Mouse (Mus musculus) brain, embryonic 14.5 days (tissue): Measurements from ENCODE around the gene Micall1.

ENCODE experiments used
- CTCF ChIP-seq: fragments of 200-500 bp; IDR thresholded peaks from 2 replicates; pipeline ENCODE4 v1.5.1; 2012; ENCODE audit warnings: inconsistent platforms, mild to moderate bottlenecking, moderate library complexity, borderline replicate concordance; ENCODE audit not compliant: insufficient read depth, insufficient read length; ENCODE audit errors: extremely low read depth
- POLR2A ChIP-seq: fragments of 200-500 bp; IDR thresholded peaks from 2 replicates; pipeline ENCODE4 v1.6.1; 2012; ENCODE audit warnings: mild to moderate bottlenecking, inconsistent platforms, borderline replicate concordance; ENCODE audit not compliant: poor library complexity, insufficient read depth, insufficient read length, severe bottlenecking; ENCODE audit errors: extremely low read depth

DNA sequence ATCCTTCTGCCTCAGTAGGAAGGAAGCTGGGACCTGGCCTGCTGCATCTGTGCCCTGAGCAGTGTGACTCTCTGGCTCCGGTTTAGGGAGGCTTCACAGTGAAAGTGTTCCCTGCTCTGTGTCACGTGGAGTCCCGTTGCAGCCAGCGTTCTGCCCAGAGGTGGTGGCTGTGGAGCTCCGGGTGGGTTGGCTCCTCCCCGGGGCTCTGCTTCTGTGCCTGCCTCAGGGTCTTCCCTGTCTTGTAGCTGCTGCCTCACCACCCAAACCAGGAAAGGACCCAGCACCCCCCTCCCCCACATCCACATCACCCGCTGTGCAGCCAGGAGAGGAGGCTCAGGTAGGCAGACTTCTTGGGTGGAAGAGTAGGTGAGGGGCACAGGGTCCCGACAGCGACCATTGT lies 10.8 kb downstream of the Micall1 start:
- TF ChIP-seq CTCF: no peak
- no peak for TF ChIP-seq POLR2A
